Mouse (Mus musculus) small intestine, adult 10 weeks (tissue): ENCODE data around the gene Phykpl. TPM values are rescaled to one million over a fixed set of nuclear protein-coding genes. Genes with fewer than 3 reads are reported as not detected.

Experiments
- polyA plus RNA-seq: library from polyadenylated mRNA; stranded (reverse); fragments of 350-450 nt; fragmentation: Illumina TruSeq; extraction: RNeasy Lipid Tissue Mini Kit (QIAGEN cat#74804); gene quantifications from one replicate; pipeline ENCODE4 v1.2.3, GENCODE M21; 2014; ENCODE audit warnings: low replicate concordance

The Phykpl gene
- 18.0 TPM for polyA plus RNA-seq

DNA sequence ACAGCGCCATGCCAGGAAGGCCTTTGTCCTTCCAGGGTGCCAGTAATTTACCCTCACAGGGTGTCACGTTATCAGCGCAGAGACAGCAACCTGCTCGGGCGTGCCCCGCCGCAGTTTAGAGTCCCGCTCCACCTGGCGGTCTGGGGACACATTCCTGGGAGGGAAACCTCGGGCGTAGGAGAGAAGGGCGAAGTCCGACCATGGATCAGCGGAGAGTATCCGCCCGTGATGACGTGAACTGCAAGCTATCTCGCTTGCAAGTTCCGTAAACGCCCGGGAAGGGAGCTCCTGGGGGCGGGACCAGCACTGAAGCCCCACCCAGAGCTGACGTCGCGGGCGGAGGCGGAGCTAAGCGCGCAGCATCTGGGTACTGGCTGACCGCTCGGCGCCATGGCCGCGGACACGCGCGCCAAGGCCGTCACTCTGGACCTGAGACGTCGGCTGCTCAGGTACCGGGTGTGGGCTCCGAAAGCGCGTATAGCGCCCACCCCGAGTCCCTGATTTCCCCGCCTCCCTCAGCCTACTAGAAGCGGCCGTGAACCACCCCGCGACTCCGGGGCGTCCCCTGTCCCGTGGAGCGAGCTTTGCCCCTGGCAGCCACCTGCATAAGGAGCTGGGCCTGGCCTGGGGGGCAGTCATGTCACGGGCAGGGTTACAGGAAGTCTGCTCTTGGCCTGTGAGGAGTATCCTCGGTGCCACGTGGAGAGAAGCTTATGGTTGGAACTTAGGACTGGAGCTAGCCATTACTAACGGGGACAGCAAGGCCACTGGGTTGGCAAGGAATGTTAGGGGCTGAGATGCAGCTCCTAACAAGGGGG, at the start of gene Phykpl:
Phykpl (plus strand) TSS at position 327 of the 818 bp plus-strand sequence.

GRCm38 (mm10) chr11:51606447-51607095, 22.0 kb downstream of the Phykpl start, which contains the start of gene Hnrnpab:
Hnrnpab (minus strand) TSS chr11:51606847.

GRCm38 (mm10) chr11:51619409-51620060, 35.0 kb downstream of the Phykpl start, which contains the start of gene Nhp2:
Nhp2 (plus strand) TSS chr11:51619735.

GRCm38 (mm10) chr11:51635525-51636322, 51.2 kb downstream of the Phykpl start, which contains the start of gene Rmnd5b:
Rmnd5b (minus strand) TSS chr11:51635896.

DNA sequence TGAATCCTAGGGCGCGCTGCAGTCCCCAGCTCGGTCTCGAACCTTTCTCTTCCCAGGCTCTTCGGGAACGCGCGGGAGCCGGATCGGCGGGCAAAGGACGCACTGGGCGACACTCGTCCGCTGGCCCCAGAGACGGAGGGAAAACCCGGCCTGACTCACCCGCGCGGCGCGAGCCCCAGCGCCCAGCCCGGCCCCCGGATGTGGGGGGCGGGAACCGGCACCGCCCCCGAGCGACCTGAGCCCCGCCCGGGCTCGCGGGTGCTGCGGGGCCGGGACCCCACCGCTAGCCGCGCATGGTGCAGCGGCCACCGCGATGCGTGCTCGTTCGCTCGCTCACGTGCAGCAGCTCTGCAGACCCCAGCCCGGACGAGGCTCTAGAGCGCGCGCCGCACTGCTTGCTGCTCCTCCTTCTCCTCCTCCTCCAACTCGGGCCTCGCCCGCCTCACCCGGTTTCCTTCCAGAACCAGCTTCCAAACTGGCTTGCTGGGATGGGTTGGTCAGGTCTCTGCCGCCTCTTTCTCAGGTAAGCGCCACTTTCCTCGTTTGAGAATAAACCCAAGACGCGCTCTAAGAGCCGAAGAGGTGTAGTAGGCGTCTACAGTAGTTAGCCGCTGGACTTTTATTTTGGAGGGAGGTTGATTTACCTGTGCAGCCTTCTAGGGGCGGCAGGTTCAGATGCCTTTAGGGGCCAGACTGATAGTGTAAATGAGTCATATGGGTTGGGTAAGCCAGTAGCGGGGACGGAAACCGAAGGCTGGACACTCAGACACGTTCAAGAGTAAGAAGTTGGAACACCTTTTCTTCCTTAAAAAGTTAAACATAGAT, 66.3 kb downstream of the Phykpl start, which contains the start of the genes N4bp3 and D930048N14Rik:
N4bp3 (minus strand) TSS at position 152 of the 825 bp plus-strand sequence.
D930048N14Rik (plus strand) TSS at position 264 of the 825 bp plus-strand sequence.

Other genes starting within 250 kb of the Phykpl start
- gene Hnrnpab, start 22.1 kb downstream of the Phykpl start, polyA plus RNA-seq: 323 TPM
- gene Nhp2, start 35.0 kb downstream of the Phykpl start, polyA plus RNA-seq: 0.59 TPM
- 3.4 TPM for gene Rmnd5b, start 51.1 kb downstream of the Phykpl start, polyA plus RNA-seq
- not detected for gene N4bp3, start 66.1 kb downstream of the Phykpl start, polyA plus RNA-seq
- gene D930048N14Rik, start 66.2 kb downstream of the Phykpl start, polyA plus RNA-seq: 0.74 TPM
- 78.4 TPM for gene 0610009B22Rik, start 104.1 kb downstream of the Phykpl start, polyA plus RNA-seq
- 142 TPM for gene Sec24a, start 178.9 kb downstream of the Phykpl start, polyA plus RNA-seq
- 947 TPM for gene Sar1b, start 178.9 kb downstream of the Phykpl start, polyA plus RNA-seq